Mouse (Mus musculus): Measurements from ENCODE around the gene Gm20824. TPM values are rescaled to one million over a fixed set of nuclear protein-coding genes. Genes with fewer than 3 reads are reported as not detected.
"Not testable (repeated sequence)": the region's sequence is repeated elsewhere in the genome, so short reads cannot be mapped to it uniquely, and the experiment has no call there.

Gm20824 gene
- total RNA-seq (2015) (not detected in 2 replicates), total RNA-seq (2017) (not detected in 2 replicates)

- not testable (repeated sequence) for ATAC-seq (replicated peaks; ENCODE audit: poor library complexity)
These were observed at the start of gene Gm20824 for GRCm38 (mm10) chrY:8257607-8258006. Gene Gm20824 (plus strand): TSS chrY:8257907.

Other genes starting within 250 kb of the Gm20824 start
- not detected in 2 replicates for gene Gm20825, start 186.4 kb upstream of the Gm20824 start, total RNA-seq (2015)
- gene Gm20825, start 186.4 kb upstream of the Gm20824 start, total RNA-seq (2017) = not detected in 2 replicates

Data from megakaryocyte progenitor cell, adult 5-6 weeks (primary cell).